Mouse (Mus musculus): ENCODE data around the gene Atxn2l.

DNA sequence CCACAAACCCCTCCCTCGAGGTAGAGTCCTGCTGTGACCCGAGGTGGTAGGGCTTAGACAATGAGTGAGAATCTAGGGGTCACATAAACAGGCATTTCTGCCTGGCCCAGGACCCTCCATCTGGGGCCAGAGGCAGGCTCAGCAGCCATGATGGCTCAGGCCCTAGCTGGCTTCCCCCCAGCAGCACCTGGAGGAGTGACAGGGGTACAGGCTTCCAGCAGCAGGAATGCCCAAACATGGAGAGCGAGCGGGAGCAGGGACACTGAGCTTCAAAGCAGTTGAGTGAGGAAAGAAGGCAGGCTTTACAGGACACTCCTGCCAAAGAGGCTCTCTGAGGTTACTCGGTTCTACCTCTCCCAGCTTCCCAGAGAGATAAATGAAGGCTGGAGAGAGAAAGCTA lies 38.4 kb downstream of the Atxn2l start:
- TF ChIP-seq EP300 (optimal IDR thresholded peaks at IDR 0.05) (no peak), CTCF (IDR thresholded peaks at IDR 0.05; ENCODE audit: low read depth) (no peak)
